Mouse (Mus musculus) right cerebral cortex, postnatal 14 days (tissue): ENCODE results near the gene Icosl.
"Not testable (repeated sequence)": the region's sequence is repeated elsewhere in the genome, so short reads cannot be mapped to it uniquely, and the experiment has no call there.

Source experiments
- DNase-seq: peaks from one replicate; pipeline ENCODE4 v3.0.0; 2022

Icosl gene

DNA sequence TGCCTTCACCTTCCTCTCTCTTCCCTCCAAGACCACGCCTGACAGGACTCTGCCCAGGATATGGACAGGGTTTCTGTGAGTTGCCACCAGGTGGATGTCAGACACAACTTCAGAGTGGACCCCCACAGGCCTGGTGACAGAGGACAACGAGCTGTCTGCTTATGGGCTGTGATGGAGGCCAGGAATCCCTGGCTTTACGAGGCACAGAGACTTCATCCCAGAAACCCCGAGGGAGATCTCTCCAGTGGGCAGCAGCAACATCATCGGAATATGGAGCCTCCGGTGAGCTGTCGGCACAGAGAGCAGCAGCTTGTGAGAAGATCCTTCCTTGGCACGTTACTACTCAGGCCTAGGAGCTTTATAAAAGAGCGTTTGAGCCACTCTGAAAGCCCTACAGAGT, 8.8 kb downstream of the Icosl start:
- DNase-seq = no peak

DNA sequence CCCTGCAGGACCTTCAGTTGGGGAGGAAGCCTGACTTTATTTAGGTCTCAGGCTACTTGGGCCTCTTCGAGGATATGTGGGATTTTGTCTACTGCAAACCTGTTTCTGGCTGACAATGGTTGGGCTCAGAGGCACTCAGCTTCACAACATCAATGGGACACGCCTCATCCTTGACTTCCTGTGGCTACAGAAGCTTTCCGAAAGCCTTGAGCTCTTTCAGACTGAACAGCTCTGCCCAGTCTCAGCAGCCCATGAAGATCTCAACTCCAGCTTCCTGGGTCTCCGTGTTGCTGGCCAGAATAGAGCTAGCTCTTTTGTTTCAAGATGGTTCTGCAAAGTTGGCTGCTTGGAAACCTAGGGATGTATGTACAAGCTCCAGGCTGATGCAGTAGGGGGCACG, 9.2 kb downstream of the Icosl start:
- no peak for DNase-seq

DNA sequence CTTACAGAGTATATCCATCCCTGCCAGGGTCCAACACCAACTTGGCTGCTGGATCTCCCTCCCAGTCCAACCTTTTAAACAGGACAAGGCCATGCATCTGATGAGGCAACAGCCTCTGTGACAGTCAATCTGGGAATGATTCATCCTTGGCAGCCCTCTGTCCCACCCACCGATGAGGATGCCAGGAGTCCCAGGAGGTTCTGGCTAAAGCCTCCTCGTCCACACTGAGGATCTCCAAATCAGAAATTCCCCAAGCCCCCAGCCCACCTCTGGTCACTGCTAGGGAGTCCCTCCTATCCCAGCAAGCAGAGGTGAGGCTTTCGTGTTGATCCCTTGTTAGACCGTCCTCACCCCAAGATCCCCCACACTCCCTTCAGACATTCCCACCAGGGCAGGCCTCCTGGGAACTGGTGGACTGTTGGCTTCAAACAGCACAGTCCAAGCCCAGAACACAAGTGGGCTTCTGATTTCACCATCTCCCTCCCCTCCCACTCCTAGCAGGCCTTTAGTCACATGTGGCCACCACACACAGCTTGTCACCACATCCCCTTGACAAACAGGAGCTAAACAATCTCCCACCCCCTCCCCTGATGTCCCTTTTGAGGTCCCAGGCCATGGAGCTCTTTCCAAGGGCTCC, 11.0 kb downstream of the Icosl start:
- no peak for DNase-seq

DNA sequence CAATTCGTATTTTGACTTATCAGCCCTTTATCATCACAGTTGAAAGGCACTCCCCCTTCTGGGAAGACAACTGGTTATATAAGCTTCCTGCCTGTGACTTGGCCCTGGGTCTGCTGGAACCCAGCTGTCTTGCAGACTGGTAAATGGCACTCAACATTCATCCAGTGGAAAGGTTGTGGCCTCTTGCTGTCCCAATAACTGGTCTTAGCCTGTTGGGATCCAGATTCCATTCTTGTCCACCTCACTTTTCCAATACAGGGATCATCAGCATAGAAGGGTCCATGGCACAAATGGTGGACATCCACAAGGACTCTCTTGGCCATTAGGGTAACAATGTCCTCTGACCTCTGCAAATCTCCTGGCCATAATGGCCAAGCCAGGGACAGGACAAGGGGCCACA, 15.0 kb downstream of the Icosl start:
- no peak for DNase-seq

DNA sequence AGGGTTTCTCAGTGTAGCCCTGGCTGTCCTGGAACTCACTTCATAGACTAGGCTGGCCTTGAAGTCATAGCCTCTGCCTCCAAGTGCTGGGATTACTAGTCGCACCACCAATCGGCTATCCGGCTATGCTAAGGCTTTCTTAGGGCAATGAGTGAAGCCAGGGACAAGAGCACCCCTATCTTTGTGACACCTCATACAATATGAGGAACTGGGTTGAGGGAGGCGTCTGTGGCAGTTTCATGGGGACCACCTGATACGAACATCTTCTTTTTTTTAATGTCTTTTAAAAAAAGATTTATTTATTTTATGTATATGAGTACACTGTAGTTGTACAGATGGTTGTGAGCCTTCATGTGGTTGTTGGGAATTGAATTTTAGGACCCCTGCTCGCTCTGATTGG, 16.6 kb downstream of the Icosl start:
- DNase-seq = no peak

DNA sequence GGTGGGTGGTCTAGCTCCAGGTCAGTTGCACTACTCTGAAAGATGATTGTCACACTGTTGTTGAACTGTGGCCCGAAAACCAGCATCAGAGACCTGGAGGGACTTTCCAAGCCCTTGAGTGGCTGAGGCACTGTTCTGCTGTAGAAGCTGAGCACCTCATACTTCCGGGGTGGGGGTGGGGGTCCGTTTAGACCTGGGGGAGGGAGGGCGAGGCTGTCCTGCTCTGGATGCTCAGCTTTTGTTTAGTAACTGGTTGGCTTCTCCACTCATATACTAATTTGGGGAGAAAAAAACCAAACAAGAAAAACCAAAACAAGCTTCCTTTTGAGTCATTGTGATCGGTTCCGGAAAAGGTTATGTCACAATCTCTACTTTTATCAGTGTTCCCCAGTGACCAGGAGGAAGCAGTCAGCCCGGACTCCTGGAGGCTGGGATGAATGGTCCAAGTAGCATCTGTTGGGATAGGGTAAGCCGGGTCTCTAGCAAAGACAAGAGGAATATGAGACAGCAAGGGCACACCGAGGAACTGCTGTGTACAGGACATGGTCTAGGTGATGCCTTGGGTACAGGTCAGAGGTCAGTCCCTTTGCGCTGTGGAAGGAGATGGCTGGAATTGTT, 17.5 kb downstream of the Icosl start:
- no peak for DNase-seq

DNA sequence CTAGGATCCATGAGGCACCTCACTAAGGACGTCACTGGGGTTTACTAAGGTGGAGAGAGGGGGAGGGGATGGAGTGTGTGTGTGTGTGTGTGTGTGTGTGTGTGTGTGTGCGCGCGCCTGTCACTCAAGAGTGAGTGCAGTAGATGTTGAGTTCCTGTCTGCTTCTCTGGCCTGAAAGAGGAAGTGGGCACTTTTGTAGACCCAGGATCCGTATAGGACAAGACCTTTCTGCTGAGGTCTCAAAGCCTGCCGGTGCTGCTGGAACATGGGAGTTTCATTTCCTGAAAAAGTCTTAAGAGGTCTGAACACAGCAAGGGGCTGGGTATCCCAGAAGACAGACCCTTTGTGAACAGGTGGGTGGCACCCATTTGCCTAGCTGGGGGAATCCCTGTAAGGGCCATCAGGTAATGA, 18.0 kb downstream of the Icosl start:
- no peak for DNase-seq

DNA sequence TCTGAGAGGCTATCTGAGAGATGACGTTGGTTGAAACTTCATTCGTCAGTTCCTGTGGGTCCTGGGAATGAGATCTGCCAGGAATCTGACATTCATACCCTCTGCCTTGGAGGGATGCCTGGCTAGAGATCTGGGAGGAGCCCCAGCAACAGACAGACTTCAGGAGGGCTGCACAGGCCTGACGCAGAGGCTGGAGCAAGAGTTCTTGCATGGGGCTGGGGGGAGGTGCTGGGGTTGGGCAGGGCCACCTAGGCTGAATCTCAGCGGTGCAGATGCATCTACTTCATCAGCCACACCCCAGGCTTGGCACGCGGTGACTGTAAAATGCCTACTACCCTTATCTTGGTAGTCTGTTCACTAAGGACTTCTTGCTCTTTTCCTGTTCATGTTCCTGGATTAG, 21.1 kb downstream of the Icosl start:
- no peak for DNase-seq

DNA sequence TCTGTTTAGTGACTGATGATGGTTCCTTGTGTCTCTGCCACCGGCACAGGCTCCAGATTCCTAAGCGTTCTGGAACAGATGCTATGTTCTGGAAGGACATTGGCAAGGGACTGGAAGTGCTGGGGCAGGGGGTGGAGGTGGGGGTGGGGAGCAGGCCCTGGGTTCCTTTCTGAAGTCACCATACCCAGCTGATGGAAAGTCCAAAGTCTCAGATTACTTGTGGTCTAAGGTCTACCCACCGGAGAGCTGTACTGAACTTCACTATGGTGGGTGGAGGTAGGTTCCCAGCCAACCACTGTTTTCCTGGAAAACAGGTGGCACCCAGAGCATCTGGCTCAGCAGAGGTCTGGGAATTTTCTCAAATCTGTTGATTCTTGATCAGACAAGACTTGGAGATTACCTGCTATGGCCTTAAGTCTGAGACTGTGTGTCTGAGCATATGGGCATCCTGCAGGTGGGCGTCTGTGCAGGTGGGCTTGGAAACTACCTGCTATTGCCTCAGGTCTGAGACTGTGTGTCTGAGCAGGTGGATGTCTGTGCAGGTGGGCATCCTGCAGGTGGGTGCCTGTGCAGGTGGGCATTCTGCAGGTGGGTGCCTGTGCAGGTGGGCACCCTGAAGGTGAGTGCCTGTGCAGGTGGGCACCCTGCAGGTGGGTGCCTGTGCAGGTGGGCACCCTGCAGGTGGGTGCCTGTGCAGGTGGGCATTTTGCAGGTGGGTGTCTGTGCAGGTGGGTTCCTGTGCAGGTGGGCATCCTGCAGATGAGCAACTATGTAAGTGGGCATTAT, 21.8 kb downstream of the Icosl start:
- DNase-seq = no peak

DNA sequence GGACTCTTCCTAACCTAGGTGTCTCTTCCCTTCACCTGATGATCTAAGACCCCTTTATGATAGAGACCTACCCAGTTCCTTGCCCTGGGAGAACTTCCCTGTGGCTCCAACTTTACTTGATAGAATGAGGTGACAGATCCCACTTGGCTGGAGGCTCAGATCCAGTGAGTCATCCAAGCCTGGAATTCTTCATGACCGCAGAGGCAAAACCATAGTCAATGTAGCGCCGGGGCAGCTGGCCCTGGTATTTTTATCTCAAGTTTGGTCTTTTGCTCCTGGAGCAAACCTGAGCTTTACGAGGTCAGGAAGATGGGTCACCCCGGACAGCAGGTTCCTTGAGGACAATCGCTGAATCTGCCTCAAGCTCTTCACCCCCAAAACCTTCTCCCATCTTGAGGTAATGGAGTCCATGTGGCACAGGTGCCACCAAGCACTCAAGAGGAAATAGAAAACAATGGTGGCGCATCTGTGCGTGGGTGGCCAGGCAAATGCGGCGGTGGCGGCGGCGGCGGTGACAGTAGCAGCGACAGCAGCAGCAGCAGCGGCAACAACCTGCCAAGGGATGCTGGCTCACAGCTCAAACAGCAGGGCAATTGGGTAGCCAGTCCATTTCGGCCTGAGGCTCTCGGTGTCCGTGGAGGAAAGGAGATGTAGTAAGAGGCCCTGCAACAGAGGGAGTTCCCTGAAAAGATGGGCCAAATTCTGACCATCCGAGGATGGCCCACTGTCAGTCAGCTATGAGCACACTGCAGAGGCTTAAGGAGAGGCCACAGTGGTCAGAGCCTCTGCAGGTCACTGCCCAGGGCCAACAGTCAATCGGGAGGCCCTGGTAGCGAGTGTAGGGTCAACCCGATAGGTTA, 23.0 kb downstream of the Icosl start:
- DNase-seq = no peak

DNA sequence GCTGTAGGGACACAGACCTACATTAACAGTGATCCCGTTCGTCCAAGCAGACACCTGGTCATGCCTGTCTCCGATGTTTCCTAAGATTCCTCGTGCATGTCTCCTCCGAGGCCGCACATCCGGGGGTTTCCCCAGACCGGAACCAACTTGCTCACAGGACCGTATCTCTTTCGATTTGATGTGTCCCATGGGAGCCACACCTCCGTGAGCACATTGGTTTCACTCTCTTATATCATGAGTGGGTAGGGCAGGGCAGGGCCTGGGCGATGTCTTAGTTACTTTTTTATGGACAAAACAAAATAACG, 23.6 kb downstream of the Icosl start:
- no peak for DNase-seq

DNA sequence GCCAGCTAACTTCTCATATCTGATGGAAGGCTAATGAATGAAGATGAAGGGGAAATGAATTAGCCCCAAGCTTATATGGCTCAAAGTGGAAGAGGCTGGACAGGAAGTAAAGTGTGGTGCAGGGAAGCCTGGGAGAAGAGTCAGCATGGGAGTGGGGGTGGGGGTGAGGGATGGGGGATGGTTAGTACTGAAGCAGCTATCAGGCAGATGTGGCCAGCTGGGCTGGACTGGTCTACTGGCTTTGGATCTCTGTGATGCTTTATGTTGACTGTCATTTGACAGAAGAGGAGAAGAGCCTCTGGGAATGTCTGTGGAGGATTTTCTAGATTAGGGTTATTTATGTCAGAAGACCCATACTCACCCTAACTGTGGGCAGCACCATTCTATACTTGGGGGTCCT, 26.1 kb downstream of the Icosl start:
- DNase-seq = no peak

DNA sequence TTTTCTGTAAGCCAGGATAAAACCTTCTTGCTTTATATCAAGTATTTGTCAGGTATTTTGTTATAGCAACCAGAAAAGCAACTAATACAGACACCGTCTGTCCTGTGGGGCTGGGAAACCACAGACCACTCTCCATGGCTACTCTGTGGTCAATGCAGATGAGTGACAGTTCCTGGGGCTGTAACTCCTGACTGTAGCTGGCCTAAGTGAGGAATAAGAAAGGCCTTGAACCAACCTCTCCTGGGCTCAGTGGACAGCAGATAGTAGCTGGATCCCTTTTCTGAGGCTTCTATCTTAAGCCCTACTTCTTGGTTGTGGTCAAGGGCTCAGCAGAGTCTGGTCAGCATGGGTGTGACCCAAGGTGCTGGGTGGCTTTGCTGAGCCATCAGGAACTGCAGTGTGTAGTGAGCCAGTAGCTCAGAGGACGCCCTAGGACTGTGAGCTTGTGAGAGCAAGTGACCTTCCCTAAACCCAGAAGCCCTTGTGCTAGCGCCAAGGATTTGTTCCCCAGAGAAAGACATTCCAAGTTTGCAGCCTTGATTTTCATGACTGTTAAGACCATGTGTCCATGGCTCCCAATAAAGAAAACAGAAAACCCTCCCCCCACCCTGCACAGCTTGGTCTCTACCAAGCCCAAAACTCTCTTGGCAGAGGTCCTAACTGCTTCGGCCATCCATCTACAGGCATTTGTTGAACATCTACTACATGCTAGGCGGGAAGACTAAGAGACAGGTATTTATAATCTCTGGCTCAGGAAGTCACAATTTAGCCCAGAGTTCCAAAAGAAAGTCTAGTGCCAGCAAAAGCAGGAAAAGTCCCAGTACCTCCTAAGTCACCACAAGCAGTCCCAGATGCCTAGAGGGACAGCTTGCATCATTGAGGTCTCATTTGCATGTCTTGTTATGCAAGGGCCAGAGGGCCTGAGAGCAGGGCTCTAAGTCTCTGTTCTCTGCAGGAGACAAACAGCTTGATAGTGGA, 27.1 kb downstream of the Icosl start:
- DNase-seq = no peak

DNA sequence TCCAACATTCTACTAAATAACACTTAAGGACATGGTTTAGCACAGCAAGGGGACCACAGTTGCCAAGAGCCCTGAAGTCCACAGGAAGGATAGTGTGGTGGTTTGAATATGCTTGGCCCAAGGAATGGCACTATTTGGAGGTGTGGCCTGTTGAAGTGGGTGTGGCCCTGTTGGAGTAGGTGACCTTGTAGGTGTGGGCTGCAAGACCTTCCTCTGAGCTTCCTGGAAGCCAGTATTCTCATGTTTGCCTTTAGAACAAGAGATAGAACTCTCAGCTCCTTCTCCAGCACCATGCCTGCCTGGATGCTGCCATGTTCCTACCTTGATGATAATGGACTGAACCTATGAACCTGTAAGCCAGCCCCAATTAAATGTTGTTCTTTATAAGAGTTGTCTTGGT, 30.8 kb downstream of the Icosl start:
- not testable (repeated sequence) for DNase-seq

DNA sequence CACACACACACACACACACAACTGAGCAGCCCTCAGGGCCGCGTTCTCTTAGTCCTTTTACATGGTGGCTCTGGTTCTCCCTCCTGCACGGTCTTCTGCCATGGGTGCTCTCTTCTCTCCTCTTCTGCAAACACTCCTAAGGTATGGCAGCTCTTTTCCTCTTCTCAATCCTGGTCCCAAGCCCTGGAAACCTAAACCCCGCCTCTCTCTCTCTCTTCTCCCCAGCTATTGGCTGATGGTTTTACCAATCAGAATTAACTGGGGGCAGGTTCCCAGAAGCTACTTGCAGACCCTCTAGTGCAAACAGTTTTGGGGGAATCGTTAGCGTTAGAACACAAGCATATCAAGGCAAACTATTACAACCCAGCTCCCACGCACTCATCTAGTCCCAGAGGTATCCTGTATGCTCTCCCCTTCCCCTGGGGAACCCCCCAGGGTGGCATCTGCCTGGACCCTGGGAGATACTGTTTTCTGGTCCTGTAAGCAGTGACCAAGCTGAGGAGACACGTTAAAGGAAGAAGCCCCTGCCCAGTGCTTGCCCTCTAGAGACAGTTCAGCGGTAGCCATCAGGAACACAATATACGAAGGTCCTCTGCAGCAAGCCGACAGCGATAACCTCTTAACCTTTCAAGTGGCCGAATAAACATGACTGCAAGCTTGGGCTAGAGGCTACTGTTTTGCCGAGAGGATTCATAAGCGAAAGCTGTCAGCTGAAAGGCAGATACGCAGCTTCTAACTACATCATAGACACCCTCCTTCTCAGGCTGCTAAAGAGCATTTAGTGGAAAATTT, 32.1 kb downstream of the Icosl start:
- DNase-seq = no peak

DNA sequence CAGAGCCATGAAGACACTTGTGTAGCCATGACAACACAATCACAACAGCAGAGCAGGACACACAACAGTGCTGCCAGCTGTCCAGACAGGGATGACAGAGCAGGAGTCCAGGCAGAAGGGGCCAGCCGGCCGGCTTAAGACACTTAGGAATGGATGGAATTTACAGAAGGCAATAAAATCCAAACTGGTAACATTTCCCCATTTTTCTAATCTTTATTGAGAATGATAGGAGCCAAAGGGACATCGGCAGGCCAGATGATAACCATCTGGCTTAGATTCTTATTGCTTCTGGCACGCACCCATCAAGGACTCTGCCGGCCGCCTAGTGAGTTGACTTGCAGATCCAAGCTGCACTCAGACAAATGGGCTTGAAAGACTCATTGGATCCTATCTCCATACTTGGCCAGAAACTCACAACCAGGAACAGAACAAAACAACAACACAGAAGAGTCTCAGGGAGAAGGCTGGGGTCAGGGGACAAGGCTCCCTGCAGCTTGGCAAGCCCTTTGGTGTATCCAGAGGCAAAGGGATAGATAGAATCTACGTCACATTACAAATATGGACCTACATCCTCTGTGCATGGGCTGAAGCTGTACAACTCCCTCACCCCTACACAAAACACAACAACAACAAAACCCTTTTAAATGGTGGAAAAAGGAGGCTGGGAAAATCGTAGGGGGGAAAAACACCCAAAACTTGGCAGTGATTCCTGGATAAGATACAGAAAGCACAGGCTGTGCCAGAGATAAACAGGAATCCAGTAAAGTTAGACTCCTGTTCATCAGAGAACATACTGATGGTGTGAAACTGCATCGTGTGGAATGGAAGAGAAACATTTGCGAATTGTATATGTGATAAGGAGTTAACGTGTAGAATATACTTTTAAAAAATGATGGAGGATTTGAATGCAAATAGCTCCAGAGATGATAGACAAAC, 35.7 kb downstream of the Icosl start:
- DNase-seq = no peak

DNA sequence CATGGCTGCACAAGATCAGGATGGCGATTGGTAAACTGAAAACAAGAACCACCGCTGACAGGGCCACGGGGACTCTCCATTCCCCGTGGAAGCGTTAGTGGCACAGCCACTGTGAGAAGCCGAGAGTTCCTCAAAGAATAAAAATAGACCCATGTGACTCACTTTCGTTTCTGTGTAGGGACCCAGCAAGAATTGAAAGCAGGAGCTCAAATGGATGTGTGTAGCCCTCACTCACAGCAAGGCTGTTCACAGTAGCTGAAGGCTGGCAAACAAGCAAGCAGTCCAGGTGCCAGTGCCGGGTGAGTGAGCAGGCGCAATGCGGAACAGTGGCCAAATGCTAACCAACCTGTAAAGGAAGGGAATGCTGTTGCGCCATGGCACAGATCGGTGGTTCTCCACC, 36.4 kb downstream of the Icosl start:
- DNase-seq = peak; percentile 18

DNA sequence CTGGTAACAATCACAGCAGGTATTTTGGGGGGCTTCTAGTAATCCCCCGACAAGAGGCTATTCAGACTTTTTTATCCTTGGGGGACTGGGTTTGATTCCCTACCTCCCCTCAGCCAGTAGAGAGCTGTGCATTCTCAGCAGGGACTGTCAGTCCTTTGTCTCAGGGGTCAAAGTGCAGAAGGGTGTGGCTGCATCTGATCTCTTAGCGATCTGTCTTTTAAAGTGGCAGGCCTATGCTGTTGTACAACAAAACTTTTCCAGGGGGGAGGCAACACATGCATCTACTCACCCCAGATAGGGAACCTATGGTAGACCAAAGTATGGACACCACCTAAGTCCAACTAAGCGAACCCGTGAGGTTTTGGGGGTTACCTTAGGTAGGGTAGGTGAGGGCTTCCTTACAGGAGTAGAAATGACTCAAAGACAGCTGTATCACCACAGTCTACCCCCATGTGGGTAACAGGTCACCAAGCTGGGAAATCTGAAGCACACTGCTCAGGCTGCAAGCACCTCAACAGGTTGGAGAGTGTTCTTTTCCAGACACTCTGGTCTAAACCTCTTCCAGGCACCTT, 45.5 kb downstream of the Icosl start:
- DNase-seq = no peak

DNA sequence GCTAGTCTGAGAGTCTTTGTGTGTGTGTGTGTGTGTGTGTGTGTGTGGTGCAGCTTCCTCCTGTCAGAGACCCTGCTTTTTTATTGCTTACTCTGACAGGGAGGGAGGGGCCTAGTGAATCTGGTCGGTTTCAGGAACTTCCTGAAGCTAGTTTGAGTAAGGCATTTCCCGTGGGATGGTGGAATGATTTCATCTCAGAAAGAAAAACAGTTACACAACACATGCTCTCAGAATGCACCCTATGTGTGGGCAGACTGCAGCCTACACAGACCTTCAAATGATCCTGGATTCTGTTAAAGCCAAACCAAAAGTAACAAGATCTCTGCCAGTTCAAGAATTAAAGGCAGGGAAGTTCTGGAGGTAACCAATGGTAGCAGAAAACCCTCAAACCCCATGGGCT, 46.1 kb downstream of the Icosl start:
- no peak for DNase-seq

DNA sequence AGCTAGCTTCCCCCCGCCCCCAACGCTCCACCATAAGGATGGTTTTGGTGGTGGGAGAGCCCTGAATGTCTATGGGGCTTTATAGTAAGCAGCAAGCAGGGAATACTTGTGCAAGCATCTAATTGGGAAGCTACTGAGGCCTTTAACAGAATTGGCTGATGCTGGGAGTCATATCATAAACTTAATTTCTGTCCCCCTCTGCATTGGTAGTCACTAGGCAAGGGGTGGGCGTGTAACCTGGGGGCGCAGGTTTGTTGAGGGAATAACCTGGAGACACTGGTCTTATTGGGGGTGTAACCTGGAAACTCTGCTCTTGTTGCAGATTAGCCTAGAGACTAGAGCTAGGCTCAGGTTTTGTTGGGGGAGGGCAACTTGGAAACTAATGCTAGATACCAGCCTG, 50.3 kb downstream of the Icosl start:
- DNase-seq = no peak
